In the genomic region with DNA sequence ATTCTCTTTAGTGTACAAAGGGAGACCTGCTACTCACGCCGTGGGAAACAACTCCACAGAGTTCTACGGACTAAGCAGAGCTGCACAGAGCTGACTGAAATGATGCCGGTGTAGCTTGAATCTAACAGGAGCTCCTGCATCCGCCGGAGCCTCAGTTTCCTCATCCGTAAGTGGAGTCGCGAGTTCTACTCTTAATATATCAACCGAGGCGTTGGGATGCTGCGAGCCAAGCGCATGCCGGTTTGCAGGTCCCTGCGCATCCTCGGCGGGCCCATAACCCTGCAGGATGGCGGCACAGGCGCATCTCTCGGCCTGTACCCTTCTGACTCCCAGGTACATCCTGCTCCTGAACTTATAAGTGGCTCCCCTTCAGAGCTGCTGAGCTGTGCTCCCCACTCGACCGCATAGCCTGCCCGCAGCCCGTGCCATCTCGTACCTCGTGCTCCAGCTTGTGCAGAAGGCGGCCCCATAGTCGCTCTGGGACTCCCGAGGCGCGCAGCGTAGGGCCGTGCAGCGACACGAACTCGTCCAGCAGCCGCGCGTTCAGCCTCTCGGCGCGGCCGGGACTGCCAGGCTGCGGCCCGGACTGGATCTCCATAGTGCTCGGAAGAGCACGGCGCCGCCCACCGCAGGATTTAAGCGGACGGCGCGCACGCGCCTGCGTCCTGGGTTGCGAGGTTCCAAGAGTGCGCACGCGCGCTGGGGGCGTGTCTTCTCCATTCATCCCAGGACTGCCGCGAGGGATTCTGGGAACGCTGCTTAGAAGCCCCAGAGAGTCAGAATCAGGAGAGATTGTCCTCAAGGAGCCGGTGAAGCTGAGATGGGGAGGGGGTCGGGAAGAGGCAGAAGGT, we compare ENCODE assay signal across 7 mouse cellular contexts. TPM values are rescaled to one million over a fixed set of nuclear protein-coding genes. Genes with fewer than 3 reads are reported as not detected.
DNase-seq lines count a peak whose midpoint lies in the region; ATAC-seq lines count a peak whose summit lies in the region.

A gene (minus strand): TSS at position 645 of the 851 bp plus-strand sequence.

- peak within 1 kb of the TSS; percentile 84 for H3K9ac ChIP-seq in intestine, embryonic 15.5 days

- intact Hi-C loops in gastrocnemius, postnatal 36 days (cut with DNase I) = no loop called here
- intact Hi-C loops in left cerebral cortex, postnatal 25 days (cut with DNase I) = no loop called here

- H3K27me3 ChIP-seq in intestine, embryonic 15.5 days (replicated peaks) = no peaks in the 10 kb centered on the region
- no peaks in the 10 kb centered on the region for H3K27me3 ChIP-seq in midbrain, embryonic 10.5 days (ENCODE audit: low read depth, poor library complexity, severe bottlenecking)

- ATAC-seq in intestine, embryonic 15.5 days = peak; percentile 92

- H3K27ac ChIP-seq in intestine, embryonic 15.5 days = peak within 1 kb of the TSS; percentile 72
- H3K27ac ChIP-seq in midbrain, embryonic 10.5 days (replicated peaks) = peak within 1 kb of the TSS; percentile 90

- no peaks in the 10 kb centered on the region for H3K9me3 ChIP-seq in intestine, embryonic 15.5 days
- H3K9me3 ChIP-seq in midbrain, embryonic 10.5 days (replicated peaks) = no peaks in the 10 kb centered on the region

- H3K4me2 ChIP-seq in intestine, embryonic 15.5 days (replicated peaks) = peak within 1 kb of the TSS; percentile 86

- peaks cover 23% of the 10 kb centered on the region for H3K4me1 ChIP-seq in intestine, embryonic 15.5 days (replicated peaks)
- H3K4me1 ChIP-seq in midbrain, embryonic 10.5 days = peaks cover 35% of the 10 kb centered on the region

- H3K4me3 ChIP-seq in intestine, embryonic 15.5 days (replicated peaks) = peak within 1 kb of the TSS; percentile 90
- H3K4me3 ChIP-seq in midbrain, embryonic 10.5 days = peak within 1 kb of the TSS; percentile 75

- WGBS in intestine, embryonic 15.5 days = under 1% methylated on average over 68 of the region's 68 CpGs
- under 1% methylated on average over 68 of the region's 68 CpGs for WGBS in midbrain, embryonic 10.5 days

- no peaks in the 10 kb centered on the region for H3K36me3 ChIP-seq in intestine, embryonic 15.5 days
- peaks cover 25% of the 10 kb centered on the region for H3K36me3 ChIP-seq in midbrain, embryonic 10.5 days

- peak; percentile 96 for DNase-seq in adrenal gland, adult 2 months
- DNase-seq in embryo, embryonic 11.5 days (ENCODE audit: low read depth, low spot score) = peak; percentile 96
- DNase-seq in gastrocnemius, postnatal 36 days = peak; percentile 88 to 89
- peak; percentile 95 to 98 for DNase-seq in left cerebral cortex, postnatal 25 days (ENCODE audit: low spot score in 2 of 2)
- DNase-seq in midbrain, embryonic 10.5 days (ENCODE audit: low spot score) = peak; percentile 95
- peak; percentile 94 for DNase-seq in skeletal muscle tissue, adult 2 months (ENCODE audit: low read depth, low spot score)

RNA-seq across cellular contexts. Expression of the gene that starts here (rescaled TPM):
- 10 to 100 TPM; 31.7 to 46.2 TPM for total RNA-seq in adrenal gland, adult 2 months (2021)
- polyA plus RNA-seq in adrenal gland, adult 2 months (2012; rRNA removed) = 47.4 and 48.0 TPM in 2 replicates
- 1 to 10 TPM; 4.4 to 4.7 TPM for total RNA-seq in gastrocnemius, postnatal 36 days (2021)
- 31.0 and 31.5 TPM in 2 replicates for polyA plus RNA-seq in intestine, embryonic 15.5 days (2015; fragmentation: Nextera tagmentation; extraction: Ambion mirVana)
- total RNA-seq in left cerebral cortex, postnatal 25 days (2021) = 10 to 100 TPM; 10.9 to 12.3 TPM
- polyA plus RNA-seq in midbrain, embryonic 10.5 days (2016; fragmentation: Nextera tagmentation; extraction: Ambion mirVana) = 57.0 and 57.4 TPM in 2 replicates

Comparison
In these comparisons a context has a peak if more than half of its experiments do, and no peak if none do; other contexts are left out.
1. Peak in every context shown above with its lines: DNase-seq, ATAC-seq, H3K4me3 ChIP-seq and H3K27ac ChIP-seq.